Mouse (Mus musculus) neural tube, embryonic 14.5 days (tissue): ENCODE data around the gene Tkt. TPM values are rescaled to one million over a fixed set of nuclear protein-coding genes. Genes with fewer than 3 reads are reported as not detected.

Experiments used
- ATAC-seq: fragments of 200-750 bp; cut with Nextera tagmentation; 2 replicates; pipeline ENCODE4 v1.8.0; 2017; ENCODE audit warnings: low read depth, mild to moderate bottlenecking, moderate TSS enrichment, moderate library complexity
- H3K27ac ChIP-seq: fragments of 300-500 bp; sonication (generic); 2 replicates; pipeline ENCODE4 v1.5.1; 2014; ENCODE audit warnings: low read depth, mild to moderate bottlenecking, control low read depth, low read length, moderate library complexity, mixed read lengths
- H3K27me3 ChIP-seq: fragments of 300-500 bp; sonication (generic); 2 replicates; pipeline ENCODE4 v1.6.1; 2014; ENCODE audit warnings: low read length; ENCODE audit not compliant: control insufficient read depth, insufficient read depth
- H3K36me3 ChIP-seq: fragments of 300-500 bp; sonication (generic); 2 replicates; pipeline ENCODE4 v1.6.1; 2014; ENCODE audit warnings: low read length, mixed read lengths; ENCODE audit not compliant: control insufficient read depth, insufficient read depth
- H3K4me1 ChIP-seq: fragments of 300-500 bp; sonication (generic); 2 replicates; pipeline ENCODE4 v1.6.1; 2014; ENCODE audit warnings: low read length; ENCODE audit not compliant: control insufficient read depth, insufficient read depth
- H3K4me2 ChIP-seq: fragments of 300-500 bp; sonication (generic); 2 replicates; pipeline ENCODE4 v1.6.1; 2014; ENCODE audit warnings: mild to moderate bottlenecking, low read depth, low read length, control low read depth
- H3K4me3 ChIP-seq: fragments of 300-500 bp; sonication (generic); 2 replicates; pipeline ENCODE4 v1.5.1; 2014; ENCODE audit warnings: low read depth, low read length, control low read depth, mixed read lengths
- H3K9ac ChIP-seq: fragments of 300-500 bp; sonication (generic); replicated peaks from 2 replicates; pipeline ENCODE4 v1.6.1; 2014; ENCODE audit warnings: low read depth, mild to moderate bottlenecking, control low read depth, low read length, mixed read lengths
- H3K9me3 ChIP-seq: fragments of 300-500 bp; sonication (generic); 2 replicates; pipeline ENCODE4 v1.6.1; 2016; ENCODE audit warnings: low read length; ENCODE audit not compliant: control insufficient read depth
- WGBS: fragments of 180-500 bp; shearing (Covaris S2); extraction: QIAGEN DNeasy Blood & Tissue Kit; methylation state at CpG from one replicate; pipeline ENCODE4 v1.1.7; 2014; 5-methylcytosine and 5-hydroxymethylcytosine counted together
- polyA plus RNA-seq: library from polyadenylated mRNA; unstranded; fragments of >200 nt; fragmentation: Nextera tagmentation; extraction: Ambion mirVana; gene quantifications from 2 replicates; pipeline ENCODE4 v1.2.1, GENCODE M21; 2014

Tkt gene
- polyA plus RNA-seq, 1 experiment from 2014 or later: 81.9 TPM

- peak overlapping the region; percentile 62 for H3K4me3 ChIP-seq
- peaks cover 25% of the 10 kb centered on the region for H3K4me1 ChIP-seq
- H3K27ac ChIP-seq: no peak overlapping the region; the same call in 1 of the 2 replicates
- H3K9ac ChIP-seq: peak overlapping the region; percentile 95; the same call in 1 of the 2 replicates
- no peaks in the 10 kb centered on the region for H3K9me3 ChIP-seq
- 31% methylated on average over 8 of the region's 8 CpGs for WGBS
- H3K27me3 ChIP-seq: no peaks in the 10 kb centered on the region
- no peak for ATAC-seq
- peak overlapping the region; percentile 91 for H3K4me2 ChIP-seq
- no peaks in the 10 kb centered on the region for H3K36me3 ChIP-seq
Measured at GRCm38 (mm10) chr14:30550232-30551070, 2.3 kb downstream of the Tkt start.

DNA sequence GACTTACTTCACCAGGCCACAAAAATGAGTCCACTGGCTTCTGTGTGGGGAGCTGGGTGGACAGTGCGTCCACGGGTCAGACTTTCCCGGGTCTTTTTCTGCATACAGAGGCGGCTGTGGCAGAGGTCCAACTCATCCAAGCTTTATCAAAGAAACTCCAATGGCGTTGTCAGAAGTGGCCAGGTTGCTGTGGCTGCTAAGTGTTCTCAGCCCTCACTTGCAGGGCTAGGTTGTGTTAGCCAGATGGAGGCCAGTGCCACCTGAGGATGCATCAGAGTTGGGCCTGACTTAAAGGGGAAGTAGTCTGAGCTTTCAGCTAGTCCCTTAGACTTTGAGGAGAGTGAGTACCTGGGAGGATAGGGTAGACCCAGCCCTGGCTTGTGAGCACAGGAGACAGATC, 3.4 kb downstream of the Tkt start:
- H3K27ac ChIP-seq: no peak overlapping the region
- no peaks in the 10 kb centered on the region for H3K27me3 ChIP-seq
- H3K4me2 ChIP-seq: peak overlapping the region; percentile 91
- no peaks in the 10 kb centered on the region for H3K36me3 ChIP-seq
- H3K4me1 ChIP-seq: peaks cover 25% of the 10 kb centered on the region
- H3K9me3 ChIP-seq: no peaks in the 10 kb centered on the region
- H3K9ac ChIP-seq: no peak overlapping the region
- 69% methylated on average over 5 of the region's 5 CpGs for WGBS
- 0 out of 2 replicates have a peak overlapping the region, but pooled peaks have one; percentile 4 for H3K4me3 ChIP-seq
- ATAC-seq: no peak

GRCm38 (mm10) chr14:30551981-30552380, 3.8 kb downstream of the Tkt start:
- no peak overlapping the region; the same call in 1 of the 2 replicates for H3K4me2 ChIP-seq
- no peak overlapping the region for H3K27ac ChIP-seq
- H3K4me3 ChIP-seq: no peak overlapping the region
- 92% methylated on average over 2 of the region's 2 CpGs for WGBS
- no peaks in the 10 kb centered on the region for H3K27me3 ChIP-seq
- no peak overlapping the region for H3K9ac ChIP-seq
- no peaks in the 10 kb centered on the region for H3K9me3 ChIP-seq
- ATAC-seq: no peak
- H3K4me1 ChIP-seq: peaks cover 25% of the 10 kb centered on the region
- H3K36me3 ChIP-seq: no peaks in the 10 kb centered on the region

DNA sequence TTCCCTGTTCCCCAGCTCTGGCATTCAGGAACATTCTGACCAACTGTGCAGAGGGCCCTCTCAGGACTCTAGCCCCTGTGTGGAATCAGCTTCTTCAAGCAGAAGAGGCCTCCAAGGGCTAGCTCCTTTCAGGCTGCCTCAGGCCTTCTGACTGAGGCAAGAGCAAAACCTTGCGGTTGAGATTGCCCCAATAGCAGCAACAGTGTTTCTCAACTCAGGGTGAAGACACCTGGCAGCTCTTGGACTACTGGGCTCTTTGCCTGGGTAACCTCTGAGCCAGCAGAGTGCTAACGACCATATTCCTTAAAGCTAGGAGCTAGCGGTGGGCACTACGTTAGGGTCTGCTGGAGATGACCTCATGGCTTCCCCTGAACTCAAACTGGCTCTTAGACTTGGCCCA, 5.0 kb downstream of the Tkt start:
- 93% methylated on average over 4 of the region's 4 CpGs for WGBS
- Histone ChIP-seq H3K36me3 (no peaks in the 10 kb centered on the region), H3K4me1 (peaks cover 23% of the 10 kb centered on the region), H3K27ac (no peak overlapping the region), H3K4me3 (no peak overlapping the region), H3K9me3 (no peaks in the 10 kb centered on the region), H3K4me2 (no peak overlapping the region), H3K9ac (no peak overlapping the region), H3K27me3 (no peaks in the 10 kb centered on the region)
- ATAC-seq: no peak

DNA sequence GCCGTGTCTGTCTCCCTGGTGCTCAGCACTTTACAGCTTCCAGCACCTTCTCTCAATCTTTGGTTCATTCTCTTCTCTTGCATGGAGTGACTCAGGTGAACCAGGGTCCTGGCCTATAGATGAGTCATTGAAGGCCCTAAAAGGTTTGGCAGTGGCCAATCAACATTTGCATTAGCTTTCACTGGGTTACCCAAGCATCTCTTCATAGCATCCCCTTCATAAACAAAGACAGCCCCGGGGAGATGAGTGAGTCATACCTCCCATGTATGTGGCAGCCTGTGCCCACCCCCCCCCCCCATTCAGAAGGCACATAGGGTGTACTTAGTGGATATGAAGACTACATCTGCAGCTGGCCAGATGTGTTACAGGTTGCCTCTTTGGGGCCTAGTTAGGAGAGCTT, 8.5 kb downstream of the Tkt start:
- Histone ChIP-seq H3K4me3 (no peak overlapping the region), H3K27me3 (no peaks in the 10 kb centered on the region), H3K9ac (no peak overlapping the region), H3K9me3 (no peaks in the 10 kb centered on the region), H3K4me1 (peaks cover 6% of the 10 kb centered on the region), H3K36me3 (peaks cover 27% of the 10 kb centered on the region), H3K27ac (no peak overlapping the region), H3K4me2 (no peak overlapping the region)
- 87% methylated on average over 2 of the region's 2 CpGs for WGBS
- ATAC-seq: no peak

- no peaks in the 10 kb centered on the region for H3K27me3 ChIP-seq
- WGBS: 83% methylated on average over 9 of the region's 9 CpGs
- H3K4me1 ChIP-seq: 0 out of 2 replicates have a peak, but pooled peaks cover 5% of the 10 kb centered on the region
- no peak for ATAC-seq
- H3K36me3 ChIP-seq: peaks cover 27% of the 10 kb centered on the region
- H3K27ac ChIP-seq: no peak overlapping the region
- no peaks in the 10 kb centered on the region for H3K9me3 ChIP-seq
- no peak overlapping the region for H3K4me2 ChIP-seq
- no peak overlapping the region for H3K4me3 ChIP-seq
- H3K9ac ChIP-seq: no peak overlapping the region
Measured at GRCm38 (mm10) chr14:30557730-30558129, 9.6 kb downstream of the Tkt start.

DNA sequence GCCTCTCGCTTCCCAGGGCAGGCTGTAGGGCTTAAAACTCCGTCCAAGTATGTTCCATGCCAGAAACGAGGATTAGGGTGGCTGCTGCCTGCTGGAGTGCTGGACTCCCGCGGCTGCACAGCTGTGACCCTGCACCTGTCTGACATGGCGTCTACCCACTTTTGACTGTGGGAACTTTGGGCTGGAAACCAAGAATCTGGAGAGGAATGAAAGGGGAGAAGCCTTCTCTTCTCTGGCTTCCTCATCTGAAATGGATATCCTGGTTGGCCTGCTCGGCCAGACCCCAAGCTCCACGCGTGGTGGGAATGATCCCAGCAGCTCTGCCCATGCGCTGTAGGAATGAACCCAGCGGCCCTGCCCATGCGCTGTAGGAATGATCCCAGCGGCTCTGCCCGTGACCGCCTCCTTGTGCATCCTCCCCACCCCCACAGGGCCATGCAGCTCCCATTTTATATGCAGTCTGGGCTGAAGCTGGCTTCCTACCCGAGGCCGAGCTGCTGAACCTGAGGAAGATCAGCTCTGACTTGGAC, 11.2 kb downstream of the Tkt start:
- H3K4me3 ChIP-seq: no peak overlapping the region
- H3K4me2 ChIP-seq: no peak overlapping the region
- H3K36me3 ChIP-seq: peaks cover 27% of the 10 kb centered on the region
- 0 out of 2 replicates have a peak, but pooled peaks cover 5% of the 10 kb centered on the region for H3K4me1 ChIP-seq
- no peak overlapping the region for H3K27ac ChIP-seq
- ATAC-seq: no peak
- no peaks in the 10 kb centered on the region for H3K27me3 ChIP-seq
- 92% methylated on average over 17 of the region's 17 CpGs for WGBS
- H3K9ac ChIP-seq: no peak overlapping the region
- no peaks in the 10 kb centered on the region for H3K9me3 ChIP-seq

- Histone ChIP-seq H3K4me3 (no peak overlapping the region), H3K9me3 (no peaks in the 10 kb centered on the region), H3K27ac (no peak overlapping the region), H3K4me1 (0 out of 2 replicates have a peak, but pooled peaks cover 5% of the 10 kb centered on the region), H3K36me3 (peaks cover 27% of the 10 kb centered on the region), H3K4me2 (no peak overlapping the region), H3K9ac (no peak overlapping the region), H3K27me3 (no peaks in the 10 kb centered on the region)
- ATAC-seq: no peak
- 92% methylated on average over 13 of the region's 13 CpGs for WGBS
Measured at GRCm38 (mm10) chr14:30560803-30561389, 12.7 kb downstream of the Tkt start.
